ENCODE assay signal across 26 mouse cellular contexts in genomic region chr1:53820041-53820632, GRCm38 (mm10). TPM values are rescaled to one million over a fixed set of nuclear protein-coding genes. Genes with fewer than 3 reads are reported as not detected.
DNase-seq lines count a peak whose midpoint lies in the region; TF ChIP-seq lines count a peak whose summit lies in the region.
"Had no signal": no experiment of that assay in that cellular context is flagged by ENCODE, and none has a peak within 500 bp of the region (broad histone marks: within the 10 kb centered on the region; RNA-seq: fewer than 3 reads in every experiment).

No protein-coding gene starts in this region.

- intact Hi-C loops in gastrocnemius, adult 2 months (cut with DNase I) = no loop called here

- TF ChIP-seq CTCF in gastrocnemius, adult 2 months (IDR thresholded peaks at IDR 0.05) = no peak

- H3K27ac ChIP-seq in gastrocnemius, adult 2 months = peak overlapping the region; percentile 56
- H3K27ac ChIP-seq: embryonic facial prominence, embryonic 15.5 days; heart, embryonic 13.5 days; hindbrain, embryonic 12.5 days; kidney, postnatal 0 days; limb, embryonic 12.5 days; liver, embryonic 13.5 days; neural tube, embryonic 13.5 days; stomach, postnatal 0 days had no signal

- H3K4me3 ChIP-seq in gastrocnemius, adult 2 months = no peak overlapping the region
- H3K4me3 ChIP-seq: embryonic facial prominence, embryonic 15.5 days; heart, embryonic 13.5 days; hindbrain, embryonic 12.5 days; limb, embryonic 12.5 days; liver, embryonic 13.5 days; myocyte; neural tube, embryonic 13.5 days had no signal

- no peak for DNase-seq in gastrocnemius, adult 2 months
- DNase-seq in gastrocnemius, postnatal 10 days = no peak
- peak; percentile 27 for DNase-seq in kidney, postnatal 10 days
- no peak for DNase-seq in kidney, adult 11 months
- peak; percentile 45 for DNase-seq in retina, postnatal 1 day
- DNase-seq in retina, embryonic 14.5 days (ENCODE audit: low spot score) = no peak
- DNase-seq in gonadal fat pad, adult 2 months (ENCODE audit: low read depth) = peak; percentile 72
- DNase-seq in urinary bladder, postnatal 10 days (ENCODE audit: low spot score) = no peak
- DNase-seq: adrenal gland, adult 8-10 months; cerebellum, adult 11 months; cerebellum, adult 9-11 months; forebrain, postnatal 0 days; gastrocnemius, postnatal 36 days; liver, embryonic 13.5 days; lung, embryonic 14.5 days; midbrain, embryonic 14.5 days; right cerebral cortex, adult 18-20 months; thymus, adult 2 months had no signal

RNA-seq across cellular contexts. Expression of gene Stk17b, which starts 35.1 kb away (rescaled TPM):
- 1 to 10 TPM; 6.0 to 6.7 TPM for total RNA-seq in gastrocnemius, adult 2 months (2021)
- 10 to 100 TPM; 11.5 to 14.2 TPM for total RNA-seq in gastrocnemius, postnatal 10 days (2021)
- 5.6 and 6.5 TPM in 2 replicates for polyA plus RNA-seq in gonadal fat pad, adult 2 months (2012; rRNA removed)

Comparison
In these comparisons a context has a peak if more than half of its experiments do, and no peak if none do; other contexts are left out.
1. DNase-seq: peak in kidney, postnatal 10 days (single experiment), retina, postnatal 1 day (single experiment) and gonadal fat pad, adult 2 months (single experiment); none in gastrocnemius, adult 2 months (single experiment), gastrocnemius, postnatal 10 days (single experiment), kidney, adult 11 months (single experiment), retina, embryonic 14.5 days (single experiment) and urinary bladder, postnatal 10 days (single experiment).